Mouse (Mus musculus) kidney, embryonic 16.5 days (tissue): ENCODE measurements around the gene Kcnk10. TPM values are rescaled to one million over a fixed set of nuclear protein-coding genes. Genes with fewer than 3 reads are reported as not detected.
A peak's percentile ranks its signal among the peaks of the same experiment; 100 is the strongest.
"Not testable (repeated sequence)": the region's sequence is repeated elsewhere in the genome, so short reads cannot be mapped to it uniquely, and the experiment has no call there.

Experiments
- ATAC-seq: fragments of 200-750 bp; cut with Nextera tagmentation; 2 replicates; pipeline ENCODE4 v1.8.0; 2017; ENCODE audit warnings: moderate TSS enrichment; ENCODE audit not compliant: low FRiP score, low TSS enrichment
- H3K27ac ChIP-seq: fragments of 300-500 bp; sonication (generic); 2 replicates; pipeline ENCODE4 v1.5.1; 2014; ENCODE audit warnings: low read length
- H3K27me3 ChIP-seq: fragments of 300-500 bp; sonication (generic); 2 replicates; pipeline ENCODE4 v1.6.1; 2014; ENCODE audit warnings: low read length, control low read depth, mixed read lengths; ENCODE audit not compliant: insufficient read depth
- H3K36me3 ChIP-seq: fragments of 300-500 bp; sonication (generic); 2 replicates; pipeline ENCODE4 v1.6.1; 2014; ENCODE audit warnings: low read length, control low read depth, mixed read lengths; ENCODE audit not compliant: insufficient read depth
- H3K4me1 ChIP-seq: fragments of 300-500 bp; sonication (generic); 2 replicates; pipeline ENCODE4 v1.6.1; 2014; ENCODE audit warnings: low read length, control low read depth, mixed read lengths; ENCODE audit not compliant: insufficient read depth
- H3K4me2 ChIP-seq: fragments of 300-500 bp; sonication (generic); replicated peaks from 2 replicates; pipeline ENCODE4 v1.6.1; 2014; ENCODE audit warnings: low read depth, low read length
- H3K4me3 ChIP-seq: fragments of 300-500 bp; sonication (generic); 2 replicates; pipeline ENCODE4 v1.5.1; 2014; ENCODE audit warnings: mild to moderate bottlenecking, low read length
- H3K9ac ChIP-seq: fragments of 300-500 bp; sonication (generic); replicated peaks from 2 replicates; pipeline ENCODE4 v1.6.1; 2014; ENCODE audit warnings: low read length
- H3K9me3 ChIP-seq: fragments of 300-500 bp; sonication (generic); 2 replicates; pipeline ENCODE4 v1.6.1; 2016; ENCODE audit warnings: low read length, control low read depth
- WGBS: fragments of 180-500 bp; shearing (Covaris S2); extraction: QIAGEN DNeasy Blood & Tissue Kit; methylation state at CpG from one replicate; pipeline ENCODE4 v1.1.7; 2014; 5-methylcytosine and 5-hydroxymethylcytosine counted together
- polyA plus RNA-seq: library from polyadenylated mRNA; unstranded; fragments of >200 nt; fragmentation: Nextera tagmentation; extraction: Ambion mirVana; gene quantifications from 2 replicates; pipeline ENCODE4 v1.2.1, GENCODE M21; 2015

Gene Kcnk10
- polyA plus RNA-seq: 1.0 and 1.6 TPM in 2 replicates

DNA sequence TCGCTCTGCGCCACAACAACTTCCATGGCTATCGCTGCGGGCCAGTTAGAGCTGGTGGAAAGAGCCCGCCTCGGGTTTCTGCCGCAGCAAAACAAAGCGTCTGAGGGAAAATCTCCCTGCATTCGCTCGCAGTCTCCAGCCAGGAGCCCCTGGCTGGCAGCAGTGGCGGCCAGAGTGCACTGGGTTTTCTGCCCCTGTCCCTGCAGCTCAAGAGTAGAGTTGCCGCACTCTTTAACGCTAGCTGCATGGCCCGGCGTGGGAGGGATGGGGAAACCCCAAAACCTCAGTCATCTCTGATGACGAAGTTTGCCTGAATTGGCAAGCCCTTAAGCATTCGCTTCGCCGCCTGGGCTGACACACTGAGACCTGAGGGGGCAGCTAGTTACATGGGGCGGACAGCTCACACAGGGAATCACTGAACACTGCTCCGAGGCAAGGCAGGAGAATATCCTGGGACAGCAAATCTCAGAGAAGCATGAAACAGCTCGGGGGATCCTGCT is at the start of gene Kcnk10:
TSS of gene Kcnk10 (minus strand) at position 450 of the 500 bp plus-strand sequence.
- Histone ChIP-seq H3K27me3 (peaks cover 54% of the 10 kb centered on the region), H3K4me1 (0 out of 2 replicates have a peak, but pooled peaks cover 3% of the 10 kb centered on the region), H3K36me3 (no peaks in the 10 kb centered on the region), H3K9ac (peak within 1 kb of the TSS; percentile 40), H3K4me2 (peak within 1 kb of the TSS; percentile 61), H3K4me3 (peak within 1 kb of the TSS; percentile 38), H3K9me3 (no peaks in the 10 kb centered on the region), H3K27ac (no peak within 1 kb of the TSS)
- ATAC-seq: no peak
- WGBS: under 1% methylated on average over 22 of the region's 22 CpGs

DNA sequence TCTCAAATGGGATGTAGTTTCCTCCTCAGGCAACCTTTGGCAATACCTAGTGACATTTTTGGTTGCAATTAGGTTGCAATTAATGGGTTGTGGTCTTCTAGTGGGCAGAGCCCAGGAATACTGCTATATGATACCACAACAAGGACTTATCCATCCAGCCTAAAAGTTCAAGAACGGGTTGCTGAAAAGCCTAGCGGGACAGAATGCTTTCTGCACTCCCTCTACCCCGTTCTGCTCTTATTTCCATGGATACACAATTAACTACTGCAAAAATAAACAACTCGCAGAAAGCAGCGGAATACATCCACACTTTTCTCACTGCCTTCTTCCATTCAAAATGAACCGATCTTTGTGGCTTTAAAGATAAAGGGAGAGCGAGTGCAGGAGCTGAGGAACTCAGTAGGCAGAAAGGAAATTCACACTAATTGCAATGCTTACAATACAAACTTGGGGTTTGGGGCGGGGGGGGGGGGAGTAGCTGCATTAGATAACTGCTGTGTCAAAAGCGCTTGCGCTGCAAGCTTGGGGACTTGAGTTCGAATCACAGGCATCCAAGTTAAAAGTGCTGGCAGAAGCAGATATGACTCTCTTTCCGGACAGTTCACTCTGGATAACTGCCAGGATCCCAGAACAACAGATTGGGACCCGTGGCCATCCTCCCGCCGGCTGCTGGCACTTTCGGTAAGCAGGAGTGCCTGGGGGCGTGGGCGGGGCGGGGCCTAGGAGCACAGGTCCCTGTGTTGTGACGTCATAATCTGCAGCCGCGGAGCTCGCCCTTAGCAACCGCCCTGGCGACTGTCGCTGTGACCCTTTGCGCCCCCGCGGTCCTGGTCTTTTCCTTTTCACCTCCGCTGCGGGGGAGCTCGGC is 49.5 kb upstream of the Kcnk10 start, which contains the start of gene Spata7:
TSS of gene Spata7 (plus strand) at position 766 of the 868 bp plus-strand sequence.
- H3K4me3 ChIP-seq: peak within 1 kb of the TSS; percentile 71
- peak within 1 kb of the TSS; percentile 17; the same call in 1 of the 2 replicates for H3K27ac ChIP-seq
- H3K27me3 ChIP-seq: no peaks in the 10 kb centered on the region
- H3K9ac ChIP-seq: peak within 1 kb of the TSS; percentile 70
- H3K4me2 ChIP-seq: peak within 1 kb of the TSS; percentile 66
- ATAC-seq: peak; percentile 96
- peaks cover 6% of the 10 kb centered on the region for H3K9me3 ChIP-seq
- WGBS: 4% methylated on average over 32 of the region's 32 CpGs
- peaks cover under 1% of the 10 kb centered on the region; the same call in 1 of the 2 replicates for H3K36me3 ChIP-seq
- peaks cover 9% of the 10 kb centered on the region for H3K4me1 ChIP-seq

- not testable (repeated sequence) for H3K27ac ChIP-seq, H3K4me3 ChIP-seq, H3K9me3 ChIP-seq, H3K36me3 ChIP-seq, H3K4me1 ChIP-seq, H3K4me2 ChIP-seq, H3K27me3 ChIP-seq, H3K9ac ChIP-seq, ATAC-seq
- 91% methylated on average over 10 of the region's 10 CpGs for WGBS
These were observed 45.2 kb upstream of the Kcnk10 start for GRCm38 (mm10) chr12:98623266-98623665.

DNA sequence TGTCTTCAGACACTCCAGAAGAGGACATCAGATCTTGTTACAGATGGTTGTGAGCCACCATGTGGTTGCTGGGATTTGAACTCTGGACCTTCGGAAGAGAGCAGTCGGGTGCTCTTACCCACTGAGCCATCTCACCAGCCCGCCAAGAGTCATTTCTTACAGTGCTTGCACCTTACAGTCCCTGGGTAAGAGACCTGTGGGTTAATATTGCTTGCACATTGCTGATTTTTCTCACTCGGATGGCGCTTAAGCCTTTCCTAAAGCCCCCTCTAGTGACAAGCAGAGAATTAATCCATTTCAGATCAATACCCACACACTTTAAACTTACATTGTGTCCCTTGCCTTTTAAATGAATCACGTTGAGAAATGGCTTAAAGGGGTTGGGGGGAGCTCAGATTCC is 42.8 kb upstream of the Kcnk10 start:
- not testable (repeated sequence) for H3K4me2 ChIP-seq, H3K9me3 ChIP-seq, H3K27ac ChIP-seq, H3K36me3 ChIP-seq, H3K27me3 ChIP-seq, H3K9ac ChIP-seq, H3K4me1 ChIP-seq, H3K4me3 ChIP-seq, ATAC-seq
- 41% methylated on average over 6 of the region's 6 CpGs for WGBS

DNA sequence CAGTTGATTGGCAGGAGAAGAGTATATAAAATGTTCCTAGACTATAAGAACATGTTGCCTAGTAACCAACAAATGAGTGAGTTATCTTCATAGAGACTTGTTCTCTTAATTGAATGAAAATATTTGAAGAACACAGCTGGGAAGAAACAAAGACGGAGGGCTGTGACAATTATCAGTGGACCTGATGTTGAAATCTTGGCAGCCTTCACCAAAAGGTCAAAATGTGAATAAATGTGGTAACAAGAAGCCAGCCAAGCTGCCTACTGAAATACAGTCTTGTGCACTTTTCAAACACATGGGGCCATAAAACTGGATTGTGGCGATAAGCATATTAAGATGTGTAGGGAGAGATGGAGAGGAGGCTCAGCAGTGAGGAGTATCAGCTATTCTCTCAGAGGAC is 41.4 kb upstream of the Kcnk10 start:
- Histone ChIP-seq H3K9me3 (no peaks in the 10 kb centered on the region), H3K4me2 (no peak overlapping the region), H3K4me1 (no peaks in the 10 kb centered on the region), H3K27ac (no peak overlapping the region), H3K27me3 (no peaks in the 10 kb centered on the region), H3K4me3 (no peak overlapping the region), H3K36me3 (no peaks in the 10 kb centered on the region), H3K9ac (no peak overlapping the region)
- ATAC-seq: no peak
- 38% methylated on average over 2 of the region's 2 CpGs for WGBS

DNA sequence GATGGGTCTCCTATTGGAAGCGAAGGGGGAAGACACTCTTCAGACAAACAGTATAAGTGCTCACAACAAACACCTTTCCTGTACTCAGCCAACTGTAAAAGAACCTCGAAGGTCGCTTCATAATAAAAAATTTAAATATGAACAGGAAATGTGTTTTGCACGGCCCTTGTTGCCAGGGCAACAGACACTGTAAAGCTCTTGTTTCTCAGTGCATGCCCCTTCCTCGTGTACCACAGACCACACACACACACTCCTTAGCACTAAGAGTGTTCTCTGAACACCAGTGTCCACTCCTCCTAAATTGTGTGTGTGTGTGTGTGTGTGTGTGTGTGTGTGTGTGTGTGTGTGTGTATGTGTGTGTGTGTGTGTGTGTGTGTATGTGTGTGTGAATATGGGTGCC is 37.6 kb upstream of the Kcnk10 start:
- no peak overlapping the region for H3K4me2 ChIP-seq
- no peaks in the 10 kb centered on the region for H3K36me3 ChIP-seq
- ATAC-seq: no peak
- no peak overlapping the region for H3K27ac ChIP-seq
- H3K9me3 ChIP-seq: no peaks in the 10 kb centered on the region
- no peaks in the 10 kb centered on the region for H3K4me1 ChIP-seq
- no peaks in the 10 kb centered on the region for H3K27me3 ChIP-seq
- H3K9ac ChIP-seq: no peak overlapping the region
- WGBS: 43% methylated on average over 5 of the region's 5 CpGs
- H3K4me3 ChIP-seq: no peak overlapping the region

GRCm38 (mm10) chr12:98614910-98615508 is 36.9 kb upstream of the Kcnk10 start:
- H3K4me3 ChIP-seq: no peak overlapping the region
- no peak overlapping the region for H3K9ac ChIP-seq
- 43% methylated on average over 3 of the region's 3 CpGs for WGBS
- H3K36me3 ChIP-seq: no peaks in the 10 kb centered on the region
- H3K27ac ChIP-seq: no peak overlapping the region
- no peaks in the 10 kb centered on the region for H3K9me3 ChIP-seq
- H3K4me2 ChIP-seq: no peak overlapping the region
- H3K4me1 ChIP-seq: no peaks in the 10 kb centered on the region
- no peaks in the 10 kb centered on the region for H3K27me3 ChIP-seq
- no peak for ATAC-seq

- Histone ChIP-seq H3K9ac (no peak overlapping the region), H3K4me2 (no peak overlapping the region), H3K4me1 (no peaks in the 10 kb centered on the region), H3K27ac (no peak overlapping the region), H3K9me3 (no peaks in the 10 kb centered on the region), H3K36me3 (no peaks in the 10 kb centered on the region), H3K4me3 (no peak overlapping the region), H3K27me3 (no peaks in the 10 kb centered on the region)
- ATAC-seq: no peak
- 59% methylated on average over 3 of the region's 3 CpGs for WGBS
These were observed 32.2 kb upstream of the Kcnk10 start for GRCm38 (mm10) chr12:98610341-98610740.

GRCm38 (mm10) chr12:98606595-98607290 is 28.6 kb upstream of the Kcnk10 start:
- ATAC-seq: no peak
- Histone ChIP-seq H3K4me2 (no peak overlapping the region), H3K4me1 (no peaks in the 10 kb centered on the region), H3K36me3 (no peaks in the 10 kb centered on the region), H3K27me3 (no peaks in the 10 kb centered on the region), H3K27ac (no peak overlapping the region), H3K4me3 (no peak overlapping the region), H3K9me3 (no peaks in the 10 kb centered on the region), H3K9ac (no peak overlapping the region)
- 78% methylated on average over 5 of the region's 5 CpGs for WGBS
